Mouse (Mus musculus) B cell, adult 62 days (primary cell): ENCODE data around the gene Mrpl58. TPM values are rescaled to one million over a fixed set of nuclear protein-coding genes. Genes with fewer than 3 reads are reported as not detected.

ENCODE experiments used
- total RNA-seq: library from RNA; stranded (reverse); gene quantifications from 4 replicates; pipeline ENCODE4 v1.2.4, GENCODE M21; 2023

Mrpl58 gene
- 33.8 to 53.7 TPM (median 46.1 TPM) in 4 replicates for total RNA-seq

DNA sequence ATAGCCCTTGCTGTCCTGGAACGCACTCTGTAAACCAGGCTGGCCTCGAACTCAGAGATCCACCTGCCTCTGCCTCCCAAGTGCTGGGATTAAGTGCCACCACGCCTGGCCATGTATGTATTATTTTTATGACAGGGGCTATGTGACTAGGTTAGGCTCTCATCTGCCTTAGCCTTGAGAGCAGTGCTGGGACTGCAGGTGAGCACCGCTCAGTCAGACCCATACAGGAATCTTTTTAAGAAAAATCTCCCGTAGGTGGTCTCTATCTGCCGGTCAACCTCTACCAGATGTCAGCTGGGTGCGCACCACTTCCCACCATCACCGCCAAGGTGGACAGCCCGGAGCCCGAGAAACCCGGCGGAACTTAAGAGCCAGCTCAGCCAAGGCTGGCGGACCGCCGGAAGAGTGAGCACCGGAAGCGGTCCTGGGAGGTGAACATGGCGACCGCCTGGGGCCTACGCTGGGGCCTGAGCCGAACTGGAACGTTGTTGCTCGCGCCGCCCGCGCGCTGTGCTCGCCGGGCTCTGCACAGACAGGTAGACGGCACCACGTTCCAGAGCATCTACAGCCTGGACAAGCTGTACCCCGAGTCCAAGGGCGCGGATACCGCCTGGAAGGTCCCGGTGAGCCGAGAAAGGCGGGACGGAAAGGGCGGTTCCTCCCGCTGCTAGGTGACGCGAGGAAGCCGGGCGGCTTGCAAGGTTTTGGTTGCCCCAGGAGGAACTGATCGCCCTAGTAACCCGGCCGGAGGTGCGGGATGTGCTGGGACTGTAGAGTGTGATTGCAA is at the start of gene Mrpl58:
Mrpl58 (plus strand) TSS at position 415 of the 787 bp plus-strand sequence.

DNA sequence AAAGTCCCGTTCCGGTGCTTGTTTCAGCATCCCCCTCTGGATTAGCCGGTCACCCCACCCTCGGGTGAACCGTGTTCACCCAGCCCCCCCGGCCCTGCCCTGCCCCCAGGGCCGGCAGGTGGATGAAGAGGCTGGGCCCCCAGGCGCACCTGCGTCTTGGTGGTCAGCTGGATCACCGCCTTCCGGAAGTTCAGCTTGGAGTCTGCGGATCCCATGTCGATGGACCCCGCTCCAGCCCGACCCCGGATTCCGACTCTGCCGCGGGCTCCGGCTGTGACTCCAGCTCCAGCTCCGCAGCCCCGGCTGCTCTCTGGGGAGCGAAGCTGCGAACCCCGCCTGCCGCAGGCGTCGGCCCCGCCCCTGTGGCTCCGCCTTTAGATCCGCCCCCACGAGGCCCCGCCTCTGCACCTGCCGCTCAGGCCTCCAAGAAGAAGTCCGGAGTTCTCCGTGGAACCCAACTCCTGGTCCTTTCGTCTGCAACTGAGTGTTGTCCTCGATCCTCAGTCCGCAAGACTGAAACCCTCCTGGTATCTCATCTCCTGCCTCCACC is 36.1 kb upstream of the Mrpl58 start, which contains the start of gene Hid1:
Hid1 (minus strand) TSS at position 362 of the 550 bp plus-strand sequence.

DNA sequence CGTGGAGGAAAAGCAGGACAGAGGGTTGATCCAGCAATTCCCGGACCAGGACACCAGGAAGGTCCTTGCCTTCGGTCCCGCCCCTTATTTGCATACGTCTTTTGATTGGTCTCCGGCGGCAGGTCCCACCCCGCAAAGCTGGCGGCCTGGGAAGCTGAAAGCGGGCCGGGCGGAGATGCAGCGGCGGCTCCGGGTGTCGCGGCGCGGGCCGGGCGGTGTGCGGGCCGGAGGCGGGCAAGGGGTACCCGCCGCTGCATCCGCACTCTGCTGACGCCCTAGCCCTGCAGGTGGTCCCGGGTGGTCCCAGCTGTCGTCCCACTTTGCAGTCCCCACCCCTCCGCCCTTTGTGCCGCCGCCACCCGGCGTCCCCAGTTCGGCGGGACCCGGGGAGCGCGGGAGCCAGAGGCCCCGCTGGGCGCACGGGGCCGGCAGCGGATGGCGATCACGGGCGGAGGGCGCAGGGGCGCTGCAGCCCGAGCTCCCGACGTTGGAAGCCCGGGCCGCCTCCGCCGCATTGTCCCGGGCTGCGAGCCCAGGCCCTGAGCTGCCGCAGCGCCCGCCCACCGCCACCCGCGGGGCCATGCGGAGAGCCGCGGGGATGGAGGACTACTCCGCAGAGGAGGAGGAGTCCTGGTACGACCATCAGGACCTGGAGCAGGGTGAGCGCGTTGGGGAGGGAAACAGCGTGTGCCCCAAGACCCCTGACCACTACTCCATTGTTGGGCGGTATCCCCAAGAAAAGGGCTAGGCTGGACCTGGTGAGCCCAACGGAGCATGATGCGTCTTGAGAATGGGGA is 21.6 kb upstream of the Mrpl58 start, which contains the start of gene Cdr2l:
Cdr2l (plus strand) TSS at position 174 of the 797 bp plus-strand sequence.

DNA sequence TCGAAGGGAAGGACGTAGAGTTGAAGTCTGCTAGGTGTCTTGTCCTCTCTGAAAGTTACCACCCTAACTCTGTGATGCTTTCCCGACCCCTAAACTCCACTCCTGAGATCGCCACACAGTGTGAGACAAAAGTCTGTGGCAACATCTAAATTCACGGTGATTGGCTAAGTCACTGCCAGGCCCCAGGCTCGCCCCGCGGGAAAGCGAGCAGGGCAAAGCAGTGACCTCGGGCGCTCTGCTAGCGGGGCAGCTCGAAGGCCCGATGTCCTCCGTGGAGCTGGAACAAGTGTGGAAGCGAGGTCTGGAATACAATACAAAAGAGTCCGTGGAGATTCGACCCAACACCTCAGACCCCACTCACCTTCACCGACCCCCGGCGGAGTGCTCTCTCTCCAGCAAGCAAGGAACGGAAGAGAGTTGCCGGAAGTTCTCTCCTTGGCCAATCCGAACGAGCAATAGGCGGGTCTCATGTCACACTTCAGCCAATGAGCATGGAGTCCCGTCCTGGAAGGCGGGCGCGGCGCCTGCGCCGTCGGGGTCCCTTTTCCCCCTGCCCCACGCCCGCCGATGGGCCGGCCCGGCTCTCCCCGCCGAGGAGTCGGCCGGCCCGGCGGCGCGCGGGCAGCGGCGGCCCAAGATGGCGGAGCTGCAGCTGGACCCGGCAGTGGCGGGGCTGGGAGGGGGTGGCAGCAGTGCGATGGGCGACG is 16.1 kb downstream of the Mrpl58 start, which contains the start of the genes Atp5h and Kctd2:
Atp5h (minus strand) TSS at position 432 of the 707 bp plus-strand sequence.
Kctd2 (plus strand) TSS at position 598 of the 707 bp plus-strand sequence.

DNA sequence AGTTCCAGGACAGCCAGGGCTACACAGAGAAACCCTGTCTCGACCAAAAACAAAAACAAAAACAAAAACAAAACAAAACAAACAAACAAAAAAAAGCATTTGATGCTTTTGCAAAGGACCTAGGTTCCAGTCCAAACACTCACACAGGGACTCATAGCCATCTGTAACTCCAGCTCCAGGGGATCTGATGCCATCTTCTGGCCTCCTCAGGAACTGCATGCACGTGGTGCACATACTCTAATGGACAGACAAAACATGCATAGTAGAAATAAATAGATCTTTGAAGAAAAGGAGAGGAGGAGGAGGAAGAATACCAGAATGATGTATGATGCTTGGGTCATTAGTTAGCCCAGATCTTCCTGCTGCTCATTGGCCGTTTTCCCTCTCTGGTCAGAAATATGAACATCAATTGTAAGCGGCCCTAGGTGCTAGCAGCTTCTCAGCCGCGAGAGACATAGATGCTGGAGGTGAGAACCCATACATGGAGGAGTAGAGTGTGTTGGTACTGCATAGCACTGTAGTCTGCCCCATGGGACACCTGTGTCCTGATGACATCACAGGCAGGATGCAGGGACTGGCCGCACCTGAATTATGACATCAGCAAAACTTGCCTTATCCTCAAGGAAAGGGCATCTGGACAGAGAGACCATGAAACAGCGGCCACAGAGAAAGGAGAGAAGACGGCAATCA is 36.5 kb downstream of the Mrpl58 start, which contains the start of gene Trim80:
Trim80 (plus strand) TSS at position 640 of the 690 bp plus-strand sequence.

Other genes starting within 250 kb of the Mrpl58 start
- 74.3 to 78.2 TPM (median 77.2 TPM) in 4 replicates for gene Slc9a3r1, start 240.4 kb upstream of the Mrpl58 start, total RNA-seq
- gene Tmem104, start 216.3 kb upstream of the Mrpl58 start, total RNA-seq, result 9.3 to 19.2 TPM (median 15.9 TPM) in 4 replicates
- 12.5 to 18.4 TPM (median 14.7 TPM) in 4 replicates for gene Nat9, start 215.9 kb upstream of the Mrpl58 start, total RNA-seq
- gene Grin2c, start 136.5 kb upstream of the Mrpl58 start, total RNA-seq, result not detected in 4 replicates
- gene Fdxr, start 126.7 kb upstream of the Mrpl58 start, total RNA-seq, result 16.7 to 19.8 TPM (median 18.0 TPM) in 4 replicates
- gene Fads6, start 106.1 kb upstream of the Mrpl58 start, total RNA-seq, result 0.16 to 0.24 TPM in 2 of 4 replicates, not detected in the others
- gene Otop2, start 96.6 kb upstream of the Mrpl58 start, total RNA-seq, result not detected in 4 replicates
- gene Ush1g, start 81.7 kb upstream of the Mrpl58 start, total RNA-seq, result not detected in 4 replicates
- gene Otop3, start 69.0 kb upstream of the Mrpl58 start, total RNA-seq, result not detected in 4 replicates
- gene Hid1, start 36.0 kb upstream of the Mrpl58 start, total RNA-seq, result 0.35 to 1.2 TPM (median 1.1 TPM) in 3 of 4 replicates, not detected in the other
- not detected in 4 replicates for gene Cdr2l, start 21.8 kb upstream of the Mrpl58 start, total RNA-seq
- 166 to 192 TPM (median 181 TPM) in 4 replicates for gene Atp5h, start 16.2 kb downstream of the Mrpl58 start, total RNA-seq
- 38.3 to 48.6 TPM (median 42.8 TPM) in 4 replicates for gene Kctd2, start 16.4 kb downstream of the Mrpl58 start, total RNA-seq
- 0.29 TPM in 1 of 4 replicates, not detected in the others for gene Trim80, start 36.8 kb downstream of the Mrpl58 start, total RNA-seq
- gene Slc16a5, start 58.7 kb downstream of the Mrpl58 start, total RNA-seq, result not detected in 4 replicates
- gene Armc7, start 71.9 kb downstream of the Mrpl58 start, total RNA-seq, result 7.5 to 9.9 TPM (median 9.5 TPM) in 4 replicates
- gene Nt5c, start 88.1 kb downstream of the Mrpl58 start, total RNA-seq, result 67.1 to 79.0 TPM (median 74.4 TPM) in 4 replicates
- 191 to 199 TPM (median 195 TPM) in 4 replicates for gene Jpt1, start 110.6 kb downstream of the Mrpl58 start, total RNA-seq
- 235 to 270 TPM (median 258 TPM) in 4 replicates for gene Sumo2, start 132.5 kb downstream of the Mrpl58 start, total RNA-seq
- 59.2 to 77.9 TPM (median 72.2 TPM) in 4 replicates for gene Nup85, start 160.7 kb downstream of the Mrpl58 start, total RNA-seq
- gene Mrps7, start 200.2 kb downstream of the Mrpl58 start, total RNA-seq, result 33.1 to 37.1 TPM (median 35.2 TPM) in 4 replicates
- 87.2 to 113 TPM (median 112 TPM) in 4 replicates for gene Gga3, start 200.3 kb downstream of the Mrpl58 start, total RNA-seq
- gene Mif4gd, start 209.2 kb downstream of the Mrpl58 start, total RNA-seq, result 279 to 298 TPM (median 291 TPM) in 4 replicates
- gene Slc25a19, start 224.5 kb downstream of the Mrpl58 start, total RNA-seq, result 88.3 to 104 TPM (median 93.1 TPM) in 4 replicates